Mouse (Mus musculus) frontal cortex, postnatal 10 days (tissue): ENCODE data around the gene Tmem125.
"Not testable (repeated sequence)": the region's sequence is repeated elsewhere in the genome, so short reads cannot be mapped to it uniquely, and the experiment has no call there.

Source experiments
- DNase-seq, 2 experiments: peaks; one replicate each; pipeline ENCODE4 v3.0.0; 2022; ENCODE audit warnings: low spot score in 2 of 2, mixed read lengths in 1 of 2

Tmem125 gene

DNA sequence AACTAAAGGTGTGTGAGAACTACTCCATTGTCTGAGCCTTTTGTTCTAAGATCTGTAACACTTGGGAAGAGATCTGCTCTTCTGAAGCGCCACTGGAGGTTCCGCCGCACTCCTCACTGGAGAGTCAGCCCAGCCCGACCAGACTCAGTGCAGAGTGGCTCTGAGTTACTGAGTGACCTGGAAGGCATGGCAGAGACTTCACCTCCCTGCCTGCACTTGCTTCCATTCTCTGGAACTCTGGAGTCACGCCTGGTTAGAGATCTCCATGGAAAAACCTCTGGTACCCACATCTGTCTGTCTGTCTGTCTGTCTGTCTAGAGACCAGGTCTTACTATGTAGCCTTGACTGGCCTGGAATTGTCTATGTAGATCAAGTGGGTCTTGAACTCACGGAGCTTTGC lies 8.2 kb downstream of the Tmem125 start:
- no peak for DNase-seq

DNA sequence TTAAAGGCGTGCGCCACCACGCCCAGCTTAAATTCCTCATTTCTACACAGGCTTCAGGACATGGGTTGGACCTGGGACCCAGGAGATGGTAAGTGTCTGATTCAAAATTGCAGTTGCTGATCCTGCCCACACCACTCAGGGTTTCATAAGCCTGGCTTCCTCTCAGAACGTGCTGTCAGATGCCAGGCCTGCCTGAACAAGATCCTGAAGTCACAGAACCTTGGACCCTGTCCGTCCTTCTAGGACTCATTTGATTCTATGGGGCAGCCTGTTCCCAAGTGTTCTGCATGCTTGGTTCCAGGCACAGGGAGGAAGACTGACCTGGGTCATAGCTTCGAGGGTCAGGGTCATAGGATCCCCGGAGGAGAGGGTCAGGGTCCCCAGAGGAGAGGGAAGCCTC lies 10.2 kb downstream of the Tmem125 start:
- no peak for DNase-seq

DNA sequence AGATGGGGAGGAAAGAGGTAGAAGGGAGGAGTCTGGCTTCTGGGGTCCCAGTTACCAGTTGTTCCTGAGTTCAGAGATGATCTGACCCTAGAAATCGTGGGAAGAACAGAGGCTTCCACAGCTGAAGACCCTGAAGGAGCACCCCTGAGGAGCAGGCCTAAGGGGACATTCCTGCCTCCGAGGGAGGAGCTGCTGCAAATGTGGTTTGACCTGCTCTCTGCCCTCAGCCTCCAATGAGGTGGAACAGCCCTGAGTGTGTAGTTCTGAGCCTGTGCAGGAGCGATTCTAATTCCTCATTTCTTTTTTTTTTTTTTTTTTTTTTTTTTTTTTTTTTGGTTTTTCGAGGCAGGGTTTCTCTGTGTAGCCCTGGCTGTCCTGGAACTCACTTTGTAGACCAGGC lies 10.7 kb downstream of the Tmem125 start:
- DNase-seq: no peak

DNA sequence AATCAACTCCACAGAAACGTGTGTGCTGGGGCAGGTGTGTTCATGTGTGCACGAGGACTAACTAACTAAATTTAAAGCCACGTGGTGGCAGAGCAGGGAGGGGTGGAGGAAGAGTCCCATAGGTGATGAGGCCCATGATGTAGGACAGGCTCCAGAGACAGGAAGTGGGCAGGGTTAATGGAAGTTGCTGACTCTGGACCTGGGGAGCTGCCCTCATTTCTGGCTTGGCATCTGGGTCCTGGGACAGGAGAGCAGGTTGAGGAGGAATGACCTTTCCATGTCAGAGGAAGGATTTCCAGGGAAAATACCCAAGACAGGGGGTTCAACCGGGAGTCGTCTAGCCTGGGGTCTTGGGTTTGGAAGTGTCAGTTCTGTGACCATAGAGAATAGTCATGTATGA lies 11.2 kb downstream of the Tmem125 start:
- DNase-seq: no peak

DNA sequence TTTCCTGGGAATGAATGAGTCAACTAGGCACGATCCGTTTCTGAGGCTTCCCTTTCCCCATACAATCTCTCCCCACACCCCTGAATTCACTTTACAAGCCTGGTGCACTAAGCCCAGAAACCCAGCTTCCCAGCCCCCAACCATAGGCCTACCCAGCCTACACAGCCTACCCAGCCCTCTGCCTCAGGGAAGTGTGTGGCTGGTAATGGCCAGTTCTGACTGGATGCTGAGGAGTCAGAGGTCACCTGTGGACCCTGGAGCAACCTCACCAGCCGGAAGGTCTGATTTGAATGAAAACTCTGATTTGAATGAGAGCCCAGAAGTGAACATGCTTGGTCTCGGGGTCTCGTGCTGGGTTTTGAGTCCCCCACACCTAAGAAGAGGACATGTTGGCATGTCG lies 16.1 kb downstream of the Tmem125 start:
- DNase-seq: no peak

DNA sequence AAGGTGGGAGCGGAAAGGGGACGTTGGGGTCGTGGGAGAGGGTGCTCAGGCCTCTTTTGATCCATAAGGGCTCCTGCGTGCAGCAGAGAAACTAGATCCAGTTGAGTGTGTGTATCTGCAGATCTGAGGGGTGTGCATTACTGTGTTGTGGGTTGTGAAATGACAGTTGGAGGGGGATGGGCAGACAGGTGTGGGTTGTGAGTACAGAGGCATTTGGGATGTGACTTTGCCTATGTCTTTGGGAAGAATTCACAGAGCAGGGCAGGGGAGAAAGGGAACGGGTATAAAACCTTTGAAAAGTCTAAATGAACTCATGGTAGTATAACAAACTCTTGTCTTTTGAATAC lies 16.5 kb downstream of the Tmem125 start:
- DNase-seq: no peak

DNA sequence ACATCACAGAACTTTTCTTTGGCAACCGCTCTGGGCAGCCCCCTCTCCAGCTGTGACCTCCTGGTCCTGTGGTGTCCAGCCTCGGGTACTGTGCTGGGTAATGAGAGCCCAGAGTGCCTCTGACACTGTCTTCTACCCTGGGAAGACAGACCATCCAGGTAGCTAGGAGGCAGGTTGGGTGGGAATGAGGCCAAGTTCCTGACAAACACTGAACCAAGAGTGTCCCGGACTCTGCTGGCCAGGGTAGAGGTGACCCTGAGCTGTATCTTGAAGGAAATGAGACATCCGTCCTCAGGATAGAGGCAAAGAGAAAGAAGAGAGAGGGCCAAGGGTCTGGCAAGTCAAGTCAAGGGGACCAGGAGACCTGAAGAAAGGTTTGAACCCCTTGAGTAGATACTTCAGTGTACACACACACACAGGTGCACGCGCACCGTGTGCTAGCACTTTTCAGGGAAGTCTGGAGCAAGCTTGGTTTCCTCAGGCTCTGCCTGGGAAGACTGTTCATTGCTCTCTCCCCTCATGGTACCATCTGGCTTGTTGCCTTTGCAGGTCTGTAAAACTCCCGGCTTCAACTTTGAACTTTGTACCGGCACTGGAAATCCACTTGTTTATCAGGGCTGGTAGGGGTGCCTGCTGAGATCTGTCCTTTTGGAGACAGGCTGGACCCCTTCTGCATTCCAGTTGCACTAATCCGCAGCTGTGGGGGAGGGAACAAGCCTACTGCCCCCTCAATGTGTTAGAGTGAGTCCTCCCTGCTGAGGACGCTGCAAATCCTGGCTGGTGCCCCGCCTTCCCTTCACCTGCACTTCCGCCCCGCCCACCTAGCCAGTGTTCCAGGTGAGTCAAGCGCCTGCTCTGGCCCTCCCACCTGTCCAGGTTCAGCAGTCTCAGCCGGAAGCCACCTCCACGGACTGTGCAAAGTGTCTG lies 17.2 kb downstream of the Tmem125 start, which contains the start of gene 2610528J11Rik:
Gene 2610528J11Rik (plus strand): TSS at position 592 of the 927 bp plus-strand sequence.
- no peak for DNase-seq

DNA sequence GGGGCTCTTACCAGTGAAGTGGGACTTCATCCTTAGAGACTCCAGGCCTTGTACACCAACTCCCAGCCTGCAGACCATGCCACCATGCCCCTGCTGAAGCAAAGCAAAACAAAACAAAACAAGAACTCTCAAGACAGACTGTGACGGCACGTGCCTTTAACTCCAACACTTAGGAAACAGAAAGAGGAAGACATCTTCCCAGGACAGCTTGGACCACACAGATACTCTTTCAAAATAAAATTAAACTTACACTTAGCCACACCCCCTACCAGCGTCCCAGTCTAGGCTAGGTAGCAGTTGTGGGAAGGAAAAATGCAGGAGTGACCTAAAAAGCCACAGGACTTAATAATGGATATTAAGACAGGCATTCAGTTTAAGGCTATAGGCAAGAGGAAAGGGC lies 18.1 kb downstream of the Tmem125 start:
- no peak for DNase-seq

DNA sequence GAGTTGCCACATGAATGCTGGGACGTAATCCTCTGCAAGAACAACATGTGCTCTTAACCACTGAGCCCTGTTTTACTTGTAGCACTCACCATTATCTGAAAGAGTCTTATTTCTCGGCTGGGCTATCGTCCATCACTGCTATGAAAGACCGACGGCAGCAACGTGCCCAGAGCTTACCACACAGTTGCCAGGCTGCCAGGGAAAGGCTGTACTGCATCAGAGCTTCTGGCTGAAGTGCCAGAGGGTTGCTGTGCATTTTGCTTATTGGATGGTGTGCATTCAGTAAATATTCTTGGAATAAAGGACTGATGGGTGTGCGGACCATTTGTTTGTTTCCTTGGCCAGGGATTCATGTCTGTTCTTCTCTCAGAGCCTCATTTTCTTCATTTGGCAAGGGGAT lies 19.9 kb downstream of the Tmem125 start:
- no peak for DNase-seq

DNA sequence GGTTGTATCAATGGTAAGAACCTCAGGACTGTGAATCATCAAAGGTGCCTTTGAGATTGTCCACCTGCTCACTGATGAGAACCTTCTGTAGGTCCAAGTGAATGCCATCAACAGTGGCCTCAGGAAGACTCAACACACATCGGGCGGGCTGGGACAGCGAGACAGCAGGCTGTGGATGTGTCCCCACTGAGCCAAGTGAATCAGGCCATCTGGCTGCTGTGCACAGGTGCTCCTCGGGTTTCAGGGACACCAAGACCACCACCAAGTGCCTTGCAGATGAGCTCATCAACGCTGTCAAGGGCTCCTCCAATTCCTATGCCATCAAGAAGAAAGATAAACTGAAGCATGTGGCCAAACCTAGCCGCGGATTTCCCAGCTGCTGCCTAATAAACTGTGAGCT lies 21.6 kb downstream of the Tmem125 start:
- no peak for DNase-seq

DNA sequence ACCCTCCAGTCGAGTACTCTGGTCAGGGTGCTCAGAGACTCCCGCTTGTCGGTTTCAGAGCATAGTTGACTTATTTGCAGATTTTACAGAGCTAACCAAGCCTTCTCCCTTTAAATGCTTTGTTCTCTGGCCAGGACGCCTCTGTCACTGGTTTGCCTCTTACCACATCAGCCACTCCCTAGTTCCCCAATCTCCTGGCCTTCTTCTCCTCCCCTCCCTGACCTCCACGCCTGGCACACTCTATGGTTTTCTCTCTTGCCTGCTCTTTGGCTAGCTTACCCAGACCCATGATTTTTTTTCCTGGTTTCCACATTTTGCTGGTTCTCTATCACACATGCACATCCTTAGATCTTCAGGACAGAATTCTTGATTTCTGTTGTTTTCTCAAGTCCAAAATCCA lies 25.6 kb downstream of the Tmem125 start:
- no peak for DNase-seq

DNA sequence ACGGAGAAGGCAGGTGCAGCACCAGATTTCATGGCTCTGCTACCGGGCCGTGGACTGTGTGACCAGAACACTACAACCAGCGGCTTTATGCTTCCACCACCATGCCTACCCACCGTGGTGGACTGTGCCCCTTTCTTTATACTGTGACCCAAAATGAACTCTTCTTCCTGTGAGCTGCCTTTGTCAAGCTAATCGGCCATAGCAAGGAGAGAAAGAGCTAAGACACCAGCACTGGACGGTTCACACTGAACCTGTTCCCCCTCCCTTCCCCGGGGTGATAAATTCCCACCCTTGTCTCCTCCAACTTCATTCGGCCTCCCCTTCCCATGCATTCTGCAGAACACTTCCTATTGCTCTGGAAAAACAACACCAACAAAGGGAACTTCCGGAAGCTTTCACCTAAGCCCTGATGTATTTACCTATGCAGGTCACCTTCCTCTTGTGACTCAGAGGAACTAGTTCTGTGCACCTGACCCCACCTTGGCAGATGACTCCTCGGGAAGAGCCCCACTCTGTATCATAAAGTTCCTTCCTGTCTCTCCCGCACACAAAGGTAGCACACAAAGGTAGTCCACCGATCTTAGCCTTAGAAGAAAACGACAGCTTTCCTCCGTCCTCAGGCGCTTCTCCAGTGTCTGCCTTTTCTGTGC lies 26.2 kb downstream of the Tmem125 start:
- no peak for DNase-seq

DNA sequence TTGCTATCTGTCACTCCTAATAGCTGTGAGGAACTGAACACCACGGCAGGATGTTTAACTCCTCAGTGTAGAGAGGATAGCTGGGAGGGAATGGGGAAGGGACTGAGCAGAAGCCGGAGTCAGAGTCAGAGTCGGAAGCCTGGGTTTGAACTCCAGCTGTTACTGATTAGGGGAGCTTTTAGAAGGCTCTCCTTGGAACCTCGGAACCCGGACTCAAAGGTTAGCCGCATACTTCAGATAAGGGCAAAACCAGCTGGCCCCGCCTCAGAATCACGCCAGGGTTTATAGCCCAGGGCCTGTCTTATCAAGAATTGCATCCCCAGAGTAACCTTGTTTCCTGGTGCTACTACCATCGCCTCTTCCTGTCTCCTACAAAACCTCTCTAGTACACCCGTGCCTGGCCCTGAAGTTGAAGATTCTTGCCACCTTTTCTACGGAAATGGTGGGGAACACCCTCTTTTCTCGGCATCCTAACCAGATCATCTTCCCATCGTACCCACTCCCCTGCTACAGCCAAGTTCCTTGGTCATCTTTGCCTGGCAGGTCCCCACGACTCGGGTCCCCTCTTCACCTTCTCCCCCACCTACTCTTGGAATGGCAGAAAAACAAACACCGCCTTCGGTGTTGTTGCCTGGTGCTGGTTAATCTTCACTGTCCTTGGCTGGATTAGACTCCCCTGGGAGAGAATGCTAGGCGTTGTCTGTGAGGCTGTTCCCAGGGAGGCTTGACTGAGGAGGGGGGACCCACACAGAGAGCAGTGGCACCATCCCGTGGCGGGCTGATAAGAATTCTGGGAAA lies 26.9 kb downstream of the Tmem125 start:
- no peak for DNase-seq

DNA sequence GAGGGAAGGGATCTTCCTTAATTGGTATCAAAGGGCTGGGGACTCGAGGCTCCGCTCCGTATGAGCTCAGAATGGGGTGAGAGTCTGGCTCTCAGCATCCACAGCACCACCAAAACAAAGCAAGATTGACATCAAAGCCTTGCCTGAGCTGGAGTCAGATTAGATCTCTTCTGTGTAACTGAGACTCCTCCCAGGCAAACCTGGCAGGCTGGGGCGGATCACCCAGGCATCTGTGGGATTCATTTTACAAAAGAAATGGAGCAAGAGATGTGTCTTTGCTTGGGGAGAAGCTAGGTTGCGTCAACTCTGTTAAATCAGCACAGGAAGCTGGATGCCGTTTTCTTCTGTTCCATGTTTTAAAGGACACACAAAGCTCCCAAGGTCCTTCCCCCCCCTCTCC lies 34.8 kb downstream of the Tmem125 start:
- no peak for DNase-seq

DNA sequence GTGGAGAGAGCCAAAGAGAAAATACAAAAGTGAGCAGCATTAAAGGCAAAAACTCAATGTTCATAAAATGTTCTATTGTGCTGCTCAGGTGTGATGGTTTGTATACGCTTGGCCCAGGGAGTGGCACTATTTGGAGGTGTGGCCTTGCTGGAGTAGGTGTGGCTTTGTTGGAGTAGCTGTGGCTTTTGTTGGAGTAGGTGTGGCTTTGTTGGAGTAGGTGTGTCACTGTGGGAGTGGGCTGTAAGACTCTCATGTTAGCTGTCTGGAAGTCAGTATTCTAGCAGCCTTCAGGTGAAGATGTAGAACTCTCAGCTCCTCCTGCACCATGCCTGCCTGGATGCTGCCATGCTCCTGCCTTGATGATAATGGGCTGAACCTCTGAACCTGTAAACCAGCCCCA lies 36.7 kb downstream of the Tmem125 start:
- DNase-seq: not testable (repeated sequence)

DNA sequence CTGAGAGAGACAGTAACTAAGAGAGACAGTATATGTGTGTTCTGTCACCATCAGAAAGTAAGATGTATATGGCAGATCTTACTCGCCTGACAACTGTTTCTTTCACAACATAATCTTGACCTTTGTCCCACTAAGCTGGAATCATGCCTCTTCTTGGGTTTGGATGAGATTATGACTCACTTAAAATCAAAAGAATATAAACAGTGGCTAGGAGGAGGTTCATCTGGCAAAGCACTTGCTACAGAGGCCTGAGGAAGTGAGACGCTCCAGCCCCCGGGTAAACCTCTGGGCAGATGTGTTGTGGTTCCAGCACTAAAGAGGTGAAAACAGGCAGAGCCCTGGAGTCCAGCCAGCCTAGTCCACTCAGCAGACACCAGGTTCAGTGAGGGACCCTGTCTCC lies 38.3 kb downstream of the Tmem125 start:
- no peak for DNase-seq

DNA sequence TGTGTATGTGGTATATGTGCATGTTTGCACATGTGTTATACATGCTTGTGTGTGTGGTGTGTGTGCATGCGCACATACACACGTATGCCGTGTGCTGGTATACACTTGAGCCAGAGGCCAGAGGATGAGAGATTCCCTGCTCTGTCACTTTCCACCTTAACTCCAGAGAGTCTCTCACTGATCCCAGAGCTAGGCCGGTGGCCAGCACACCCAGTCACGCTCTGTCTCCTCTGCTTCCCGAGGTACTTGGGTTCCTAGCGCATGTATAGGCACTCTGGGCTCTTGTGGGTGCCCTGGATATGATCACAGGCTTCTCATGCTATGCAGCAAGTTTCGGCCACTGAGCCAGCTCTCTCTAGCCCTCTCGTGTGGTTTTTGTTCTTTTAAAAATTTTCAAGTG lies 43.1 kb downstream of the Tmem125 start:
- no peak for DNase-seq

DNA sequence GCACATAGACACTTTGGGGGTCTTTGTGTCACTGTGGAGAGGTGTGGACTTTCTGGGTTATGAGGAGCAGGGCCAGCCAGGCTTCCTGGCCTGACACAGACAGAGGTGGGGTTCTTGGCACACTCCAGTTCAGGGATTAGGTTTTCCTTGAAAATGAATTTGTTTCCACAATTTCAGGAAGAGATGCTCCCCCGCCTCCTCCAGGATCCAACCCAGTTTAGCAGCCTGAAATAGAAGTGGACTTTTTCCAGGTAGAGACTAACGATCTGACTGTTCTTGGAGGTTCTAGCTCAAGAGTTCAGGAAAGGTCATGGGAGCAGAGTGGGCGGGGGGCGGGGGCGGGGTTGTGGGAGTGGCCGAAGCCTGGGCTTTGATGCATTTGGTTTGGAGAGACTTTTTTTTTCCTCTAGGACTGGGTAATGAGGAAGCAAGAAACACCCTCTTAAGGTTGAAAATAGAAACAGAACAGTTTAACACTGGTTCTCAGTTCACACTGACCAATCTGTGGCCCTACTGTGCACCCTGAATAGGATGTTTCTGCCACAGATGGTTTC lies 43.6 kb downstream of the Tmem125 start:
- no peak for DNase-seq
